Mouse (Mus musculus) 3134 (cell line): ENCODE measurements around the gene Gm17606.

Experiments used
- DNase-seq: peaks from one replicate; pipeline ENCODE4 v3.0.0-alpha.2; 2011; ENCODE audit warnings: low spot score; ENCODE audit not compliant: insufficient read length; ENCODE audit errors: extremely low read depth

Gene Gm17606

GRCm38 (mm10) chr14:54623334-54623733 lies 17.4 kb upstream of the Gm17606 start:
- DNase-seq: no peak

- DNase-seq: no peak
Measured at GRCm38 (mm10) chr14:54624976-54625375, 15.8 kb upstream of the Gm17606 start.

GRCm38 (mm10) chr14:54628103-54628502 lies 12.6 kb upstream of the Gm17606 start:
- no peak for DNase-seq

GRCm38 (mm10) chr14:54629797-54630196 lies 11.0 kb upstream of the Gm17606 start:
- DNase-seq: no peak

- no peak for DNase-seq
Measured at GRCm38 (mm10) chr14:54630583-54631239, 10.0 kb upstream of the Gm17606 start.

GRCm38 (mm10) chr14:54631240-54631599 lies 9.5 kb upstream of the Gm17606 start:
- no peak for DNase-seq

- DNase-seq: no peak
Measured at GRCm38 (mm10) chr14:54632252-54632651, 8.5 kb upstream of the Gm17606 start.

- DNase-seq: no peak
Measured at GRCm38 (mm10) chr14:54634182-54634581, 6.6 kb upstream of the Gm17606 start.

- DNase-seq: no peak
Measured at GRCm38 (mm10) chr14:54636954-54637353, 3.8 kb upstream of the Gm17606 start.

- DNase-seq: no peak
Measured at GRCm38 (mm10) chr14:54638210-54638609, 2.5 kb upstream of the Gm17606 start.

- no peak for DNase-seq
Measured at GRCm38 (mm10) chr14:54640121-54640520, 631 bp upstream of the Gm17606 start.

- peak; percentile 81 for DNase-seq
Measured at GRCm38 (mm10) chr14:54641305-54641969, 685 bp downstream of the Gm17606 start, which contains the start of gene Cdh24. Gene Cdh24, minus strand, starts transcription at chr14:54641364.

- DNase-seq: no peak
Measured at GRCm38 (mm10) chr14:54642224-54642944, 1.6 kb downstream of the Gm17606 start.

GRCm38 (mm10) chr14:54643011-54643410 lies 2.3 kb downstream of the Gm17606 start:
- no peak for DNase-seq

- peak; percentile 52 for DNase-seq
Measured at GRCm38 (mm10) chr14:54644294-54644693, 3.5 kb downstream of the Gm17606 start.

- DNase-seq: no peak
Measured at GRCm38 (mm10) chr14:54646455-54646854, 5.7 kb downstream of the Gm17606 start.

GRCm38 (mm10) chr14:54646898-54647636 lies 6.3 kb downstream of the Gm17606 start:
- DNase-seq: no peak

GRCm38 (mm10) chr14:54647900-54648299 lies 7.1 kb downstream of the Gm17606 start:
- DNase-seq: no peak

- DNase-seq: peak; percentile 60
Measured at GRCm38 (mm10) chr14:54650621-54651454, 10.1 kb downstream of the Gm17606 start.

GRCm38 (mm10) chr14:54651556-54651955 lies 10.8 kb downstream of the Gm17606 start:
- DNase-seq: no peak
